Mouse (Mus musculus): Measurements from ENCODE around the gene Plin3. TPM values are rescaled to one million over a fixed set of nuclear protein-coding genes. Genes with fewer than 3 reads are reported as not detected.
A peak's percentile ranks its signal among the peaks of the same experiment; 100 is the strongest.

The Plin3 gene
- polyA plus RNA-seq, 2 experiments, result 9.2 to 24.2 TPM

GRCm38 (mm10) chr17:56271609-56272253, 20.9 kb downstream of the Plin3 start:
- no peak overlapping the region for H3K4me3 ChIP-seq (ENCODE audit: insufficient read depth in 1 of 2, low read depth in 2 of 2, low read length in 2 of 2)
- no peak overlapping the region for H3K27ac ChIP-seq
- no peak overlapping the region for H3K9ac ChIP-seq (replicated peaks)
- no peak for DNase-seq (ENCODE audit: low read depth in 3 of 3, low spot score in 3 of 3)
- peaks cover 5 to 19% of the 10 kb centered on the region in 2 experiments; a peak in 3 of 4 replicates for H3K4me1 ChIP-seq (replicated peaks; ENCODE audit: control insufficient read depth in 2 of 2, insufficient read depth in 2 of 2, low read length in 1 of 2)
- no peak overlapping the region for H3K4me2 ChIP-seq (ENCODE audit: low read depth)
- 82% methylated on average over 12 of the region's 12 CpGs for WGBS (ENCODE audit: insufficient replicate concordance)
- ATAC-seq (ENCODE audit: insufficient read depth), result no peak
- peak; percentile 25; the same call in 1 of the 2 replicates for TF ChIP-seq CTCF (IDR thresholded peaks at IDR 0.05; ENCODE audit: low read depth)
- no peak for TF ChIP-seq EP300 (IDR thresholded peaks at IDR 0.05; ENCODE audit: low read depth)
- H3K36me3 ChIP-seq (replicated peaks; ENCODE audit: control insufficient read depth, insufficient read depth, low read depth), result no peaks in the 10 kb centered on the region; the same call in 1 of the 2 replicates
- H3K27me3 ChIP-seq (ENCODE audit: control insufficient read depth, insufficient read depth, low read length), result no peaks in the 10 kb centered on the region
- no peaks in the 10 kb centered on the region for H3K9me3 ChIP-seq (ENCODE audit: control insufficient read depth, low read length)

- TF ChIP-seq CTCF (IDR thresholded peaks at IDR 0.05; ENCODE audit: low read depth), result no peak
- no peak for TF ChIP-seq EP300 (IDR thresholded peaks at IDR 0.05; ENCODE audit: low read depth)
- no peaks in the 10 kb centered on the region for H3K27me3 ChIP-seq (ENCODE audit: control insufficient read depth, insufficient read depth, low read length)
- H3K4me1 ChIP-seq (replicated peaks; ENCODE audit: control insufficient read depth in 2 of 2, insufficient read depth in 2 of 2, low read length in 1 of 2), result peaks cover 3 to 16% of the 10 kb centered on the region in 2 experiments; a peak in 2 of 4 replicates
- H3K9ac ChIP-seq (replicated peaks), result no peak overlapping the region; the same call in 1 of the 2 replicates
- H3K4me2 ChIP-seq (ENCODE audit: low read depth), result peak overlapping the region; percentile 63
- DNase-seq (ENCODE audit: low read depth in 3 of 3, low spot score in 3 of 3) (no peak), ATAC-seq (ENCODE audit: insufficient read depth) (no peak)
- 60% methylated on average over 3 of the region's 3 CpGs for WGBS (ENCODE audit: insufficient replicate concordance)
- no peaks in the 10 kb centered on the region; the same call in 1 of the 2 replicates for H3K36me3 ChIP-seq (replicated peaks; ENCODE audit: control insufficient read depth, insufficient read depth, low read depth)
- H3K4me3 ChIP-seq (ENCODE audit: insufficient read depth in 1 of 2, low read depth in 2 of 2, low read length in 2 of 2), result peak overlapping the region; percentile 36 to 44; a peak in 3 of 4 replicates
- H3K27ac ChIP-seq, result no peak overlapping the region
- no peaks in the 10 kb centered on the region for H3K9me3 ChIP-seq (ENCODE audit: control insufficient read depth, low read length)
These were observed 22.9 kb downstream of the Plin3 start for GRCm38 (mm10) chr17:56269741-56270140.

- peaks cover 3 to 13% of the 10 kb centered on the region in 2 experiments; a peak in 2 of 4 replicates for H3K4me1 ChIP-seq (replicated peaks; ENCODE audit: control insufficient read depth in 2 of 2, insufficient read depth in 2 of 2, low read length in 1 of 2)
- WGBS (ENCODE audit: insufficient replicate concordance), result 13% methylated on average over 12 of the region's 12 CpGs
- H3K36me3 ChIP-seq (replicated peaks; ENCODE audit: control insufficient read depth, insufficient read depth, low read depth), result no peaks in the 10 kb centered on the region; the same call in 1 of the 2 replicates
- TF ChIP-seq CTCF (IDR thresholded peaks at IDR 0.05; ENCODE audit: low read depth), result no peak
- TF ChIP-seq EP300 (IDR thresholded peaks at IDR 0.05; ENCODE audit: low read depth), result no peak
- H3K9me3 ChIP-seq (ENCODE audit: control insufficient read depth, low read length), result no peaks in the 10 kb centered on the region
- DNase-seq (ENCODE audit: low read depth in 3 of 3, low spot score in 3 of 3), result peak; percentile 60 to 76 (median 69)
- H3K27ac ChIP-seq, result peak overlapping the region; percentile 52
- peak overlapping the region; percentile 63 for H3K4me2 ChIP-seq (ENCODE audit: low read depth)
- peak overlapping the region; percentile 36 to 44 for H3K4me3 ChIP-seq (ENCODE audit: insufficient read depth in 1 of 2, low read depth in 2 of 2, low read length in 2 of 2)
- H3K9ac ChIP-seq (replicated peaks), result peak overlapping the region; percentile 58
- no peaks in the 10 kb centered on the region for H3K27me3 ChIP-seq (ENCODE audit: control insufficient read depth, insufficient read depth, low read length)
- ATAC-seq (ENCODE audit: insufficient read depth), result peak; percentile 68
These were observed 23.5 kb downstream of the Plin3 start for GRCm38 (mm10) chr17:56269153-56269630.

- no peak overlapping the region for H3K27ac ChIP-seq
- no peaks in the 10 kb centered on the region for H3K9me3 ChIP-seq (ENCODE audit: control insufficient read depth, low read length)
- H3K4me3 ChIP-seq (ENCODE audit: insufficient read depth in 1 of 2, low read depth in 2 of 2, low read length in 2 of 2), result no peak overlapping the region
- H3K4me1 ChIP-seq (replicated peaks; ENCODE audit: control insufficient read depth in 2 of 2, insufficient read depth in 2 of 2, low read length in 1 of 2), result peaks cover 3 to 12% of the 10 kb centered on the region in 2 experiments; a peak in 2 of 4 replicates
- TF ChIP-seq CTCF (IDR thresholded peaks at IDR 0.05; ENCODE audit: low read depth), result no peak
- no peak for TF ChIP-seq EP300 (IDR thresholded peaks at IDR 0.05; ENCODE audit: low read depth)
- peaks cover 7% of the 10 kb centered on the region for H3K36me3 ChIP-seq (replicated peaks; ENCODE audit: control insufficient read depth, insufficient read depth, low read depth)
- 59% methylated on average over 3 of the region's 3 CpGs for WGBS (ENCODE audit: insufficient replicate concordance)
- no peak for DNase-seq (ENCODE audit: low read depth in 3 of 3, low spot score in 3 of 3)
- no peak overlapping the region for H3K4me2 ChIP-seq (ENCODE audit: low read depth)
- H3K9ac ChIP-seq (replicated peaks), result no peak overlapping the region
- no peak for ATAC-seq (ENCODE audit: insufficient read depth)
- no peaks in the 10 kb centered on the region for H3K27me3 ChIP-seq (ENCODE audit: control insufficient read depth, insufficient read depth, low read length)
These were observed 26.4 kb downstream of the Plin3 start for GRCm38 (mm10) chr17:56266271-56266670.

- H3K4me3 ChIP-seq (ENCODE audit: insufficient read depth in 1 of 2, low read depth in 2 of 2, low read length in 2 of 2), result no peak overlapping the region
- 73% methylated on average over 3 of the region's 3 CpGs for WGBS (ENCODE audit: insufficient replicate concordance)
These were observed 26.8 kb downstream of the Plin3 start for GRCm38 (mm10) chr17:56265869-56266268.

More at GRCm38 (mm10) chr17:56265869-56266268, 26.8 kb downstream of the Plin3 start:
- H3K36me3 ChIP-seq (replicated peaks; ENCODE audit: control insufficient read depth, insufficient read depth, low read depth), result peaks cover 7% of the 10 kb centered on the region
- peaks cover 3 to 12% of the 10 kb centered on the region in 2 experiments; a peak in 2 of 4 replicates for H3K4me1 ChIP-seq (replicated peaks; ENCODE audit: control insufficient read depth in 2 of 2, insufficient read depth in 2 of 2, low read length in 1 of 2)
- H3K27me3 ChIP-seq (ENCODE audit: control insufficient read depth, insufficient read depth, low read length), result no peaks in the 10 kb centered on the region
- H3K9ac ChIP-seq (replicated peaks), result no peak overlapping the region
- H3K9me3 ChIP-seq (ENCODE audit: control insufficient read depth, low read length), result no peaks in the 10 kb centered on the region
- no peak overlapping the region for H3K27ac ChIP-seq
- TF ChIP-seq CTCF (IDR thresholded peaks at IDR 0.05; ENCODE audit: low read depth) (no peak), EP300 (IDR thresholded peaks at IDR 0.05; ENCODE audit: low read depth) (no peak)
- ATAC-seq (ENCODE audit: insufficient read depth), result no peak
- no peak for DNase-seq (ENCODE audit: low read depth in 3 of 3, low spot score in 3 of 3)
- H3K4me2 ChIP-seq (ENCODE audit: low read depth), result no peak overlapping the region
